Mouse (Mus musculus) liver, embryonic 13.5 days (tissue): Measurements from ENCODE around the gene Pik3r5. TPM values are rescaled to one million over a fixed set of nuclear protein-coding genes. Genes with fewer than 3 reads are reported as not detected.

Experiments
- ATAC-seq: fragments of 200-750 bp; cut with Nextera tagmentation; 2 replicates; pipeline ENCODE4 v1.8.0; 2017; ENCODE audit warnings: low read depth, mild to moderate bottlenecking, moderate number of reproducible peaks, moderate library complexity
- DNase-seq: peaks from one replicate; pipeline ENCODE4 v3.0.0; 2022
- H3K27ac ChIP-seq: fragments of 300-500 bp; sonication (generic); 2 replicates; pipeline ENCODE4 v1.5.1; 2015; ENCODE audit warnings: moderate library complexity, mild to moderate bottlenecking, inconsistent platforms
- H3K27me3 ChIP-seq: fragments of 300-500 bp; sonication (generic); 2 replicates; pipeline ENCODE4 v1.6.1; 2015; ENCODE audit warnings: mild to moderate bottlenecking, inconsistent platforms
- H3K36me3 ChIP-seq: fragments of 300-500 bp; sonication (generic); 2 replicates; pipeline ENCODE4 v1.6.1; 2015; ENCODE audit warnings: mild to moderate bottlenecking, inconsistent platforms
- H3K4me1 ChIP-seq: fragments of 300-500 bp; sonication (generic); replicated peaks from 2 replicates; pipeline ENCODE4 v1.6.1; 2015; ENCODE audit warnings: inconsistent platforms
- H3K4me2 ChIP-seq: fragments of 300-500 bp; sonication (generic); 2 replicates; pipeline ENCODE4 v1.6.1; 2015; ENCODE audit warnings: inconsistent platforms, mild to moderate bottlenecking, moderate library complexity
- H3K4me3 ChIP-seq: fragments of 300-500 bp; sonication (generic); replicated peaks from 2 replicates; pipeline ENCODE4 v1.5.1; 2015; ENCODE audit warnings: mild to moderate bottlenecking, inconsistent platforms
- H3K9ac ChIP-seq: fragments of 300-500 bp; sonication (generic); 2 replicates; pipeline ENCODE4 v1.6.1; 2015; ENCODE audit warnings: mild to moderate bottlenecking, inconsistent platforms
- H3K9me3 ChIP-seq: fragments of 300-500 bp; sonication (generic); replicated peaks from 2 replicates; pipeline ENCODE4 v1.6.1; 2016; ENCODE audit warnings: inconsistent platforms
- WGBS: fragments of 180-500 bp; shearing (Covaris S2); methylation state at CpG from one replicate; pipeline ENCODE4 v1.1.7; 2015; ENCODE audit not compliant: insufficient replicate concordance; 5-methylcytosine and 5-hydroxymethylcytosine counted together
- polyA plus RNA-seq: library from polyadenylated mRNA; unstranded; fragments of >200 nt; fragmentation: Nextera tagmentation; extraction: Ambion mirVana; gene quantifications from 2 replicates; pipeline ENCODE4 v1.2.1, GENCODE M21; 2015

The Pik3r5 gene
- polyA plus RNA-seq, 1 experiment from 2014 or later: 0.15 TPM

DNA sequence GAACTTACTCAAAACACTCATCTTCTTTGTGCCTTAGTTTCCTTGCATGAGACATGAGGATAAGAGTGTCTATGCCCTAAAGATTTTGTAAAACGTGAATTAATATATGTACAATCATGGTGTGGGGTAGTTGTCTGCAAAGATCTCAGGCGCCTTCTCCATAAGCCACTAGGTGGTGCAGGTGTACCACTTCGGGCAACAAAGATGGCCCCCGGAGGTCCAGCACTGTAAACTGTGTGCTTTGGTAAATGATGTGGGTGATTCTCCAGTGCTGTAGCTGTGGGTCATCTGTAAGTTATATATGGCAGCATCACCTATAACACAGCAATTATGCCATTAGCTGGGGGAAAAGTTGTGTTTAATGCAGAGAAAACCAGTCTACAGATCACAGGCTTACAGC is 27.7 kb upstream of the Pik3r5 start:
- H3K36me3 ChIP-seq: no peaks in the 10 kb centered on the region

DNA sequence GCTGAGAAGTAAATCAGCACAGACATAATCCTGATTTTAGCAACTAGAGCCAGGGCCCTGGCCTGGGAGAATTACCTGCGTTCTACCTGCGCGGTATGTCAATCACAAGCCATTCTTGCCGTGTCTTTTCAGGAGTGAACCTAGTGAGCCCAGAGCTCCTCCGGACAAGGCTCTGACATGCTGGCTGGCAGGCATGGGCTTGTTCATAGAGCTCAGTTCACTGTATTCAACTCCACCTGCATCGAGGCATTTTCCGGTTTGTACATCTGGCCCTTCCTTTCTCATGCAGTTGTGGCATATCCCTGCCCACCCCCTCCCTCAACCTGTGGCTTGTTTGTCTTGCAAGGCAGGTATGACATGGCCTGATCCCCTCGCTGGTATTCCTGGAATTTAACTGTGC is 26.3 kb upstream of the Pik3r5 start:
- no peaks in the 10 kb centered on the region for H3K4me1 ChIP-seq
- no peak overlapping the region for H3K4me3 ChIP-seq
- peaks cover 36% of the 10 kb centered on the region for H3K27me3 ChIP-seq
- H3K9ac ChIP-seq: no peak overlapping the region
- DNase-seq (no peak), ATAC-seq (no peak)
- H3K9me3 ChIP-seq: no peaks in the 10 kb centered on the region
- H3K27ac ChIP-seq: no peak overlapping the region
- no peaks in the 10 kb centered on the region for H3K36me3 ChIP-seq
- 75% methylated on average over 8 of the region's 8 CpGs for WGBS
- no peak overlapping the region for H3K4me2 ChIP-seq

More for the DNA sequence above, 27.7 kb upstream of the Pik3r5 start:
- no peak overlapping the region for H3K4me2 ChIP-seq
- H3K27me3 ChIP-seq: peaks cover 50% of the 10 kb centered on the region
- 27% methylated on average over 4 of the region's 4 CpGs for WGBS
- ATAC-seq (no peak), DNase-seq (no peak)
- no peak overlapping the region for H3K4me3 ChIP-seq
- no peak overlapping the region for H3K27ac ChIP-seq
- H3K9ac ChIP-seq: no peak overlapping the region
- no peaks in the 10 kb centered on the region for H3K9me3 ChIP-seq
- 0 out of 2 replicates have a peak, but pooled peaks cover 4% of the 10 kb centered on the region for H3K4me1 ChIP-seq

GRCm38 (mm10) chr11:68407266-68407926 is 24.5 kb upstream of the Pik3r5 start:
- DNase-seq: no peak
- Histone ChIP-seq H3K9ac (no peak overlapping the region), H3K4me3 (no peak overlapping the region), H3K27me3 (peaks cover 20% of the 10 kb centered on the region; the same call in 1 of the 2 replicates), H3K36me3 (no peaks in the 10 kb centered on the region), H3K9me3 (no peaks in the 10 kb centered on the region), H3K4me1 (no peaks in the 10 kb centered on the region), H3K27ac (no peak overlapping the region), H3K4me2 (no peak overlapping the region)
- ATAC-seq: no peak
- 29% methylated on average over 11 of the region's 11 CpGs for WGBS

GRCm38 (mm10) chr11:68408127-68408526 is 23.8 kb upstream of the Pik3r5 start:
- no peak overlapping the region for H3K4me3 ChIP-seq
- DNase-seq: no peak
- no peaks in the 10 kb centered on the region for H3K36me3 ChIP-seq
- no peak for ATAC-seq
- H3K4me1 ChIP-seq: no peaks in the 10 kb centered on the region
- H3K9ac ChIP-seq: no peak overlapping the region
- WGBS: 32% methylated on average over 2 of the region's 2 CpGs
- H3K9me3 ChIP-seq: no peaks in the 10 kb centered on the region
- H3K27me3 ChIP-seq: peaks cover 13% of the 10 kb centered on the region; the same call in 1 of the 2 replicates
- H3K4me2 ChIP-seq: no peak overlapping the region
- H3K27ac ChIP-seq: no peak overlapping the region

DNA sequence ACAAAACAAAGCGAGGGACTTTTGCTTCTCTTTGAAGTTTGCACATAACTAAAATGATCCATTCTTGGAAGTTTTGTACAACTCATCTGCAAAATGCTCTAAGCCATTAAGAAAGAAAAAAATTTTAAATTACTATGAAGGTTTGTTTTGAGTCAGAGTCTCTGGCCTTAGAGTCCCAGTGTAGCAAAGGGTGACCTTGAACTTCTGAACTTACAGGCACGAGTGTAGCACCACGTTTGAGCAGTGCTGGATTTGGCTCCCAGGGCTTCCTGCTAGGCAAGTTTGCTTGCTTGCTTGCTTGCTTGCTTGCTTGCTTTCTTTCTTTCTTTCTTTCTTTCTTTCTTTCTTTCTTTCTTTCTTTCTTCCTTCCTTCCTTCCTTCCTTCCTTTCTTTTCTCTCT is 14.9 kb upstream of the Pik3r5 start:
- Histone ChIP-seq H3K27me3 (no peaks in the 10 kb centered on the region), H3K36me3 (no peaks in the 10 kb centered on the region), H3K27ac (no peak overlapping the region), H3K4me3 (no peak overlapping the region), H3K4me1 (no peaks in the 10 kb centered on the region), H3K9me3 (no peaks in the 10 kb centered on the region), H3K4me2 (no peak overlapping the region), H3K9ac (no peak overlapping the region)
- WGBS: 31% methylated on average over 3 of the region's 3 CpGs
- ATAC-seq: no peak
- DNase-seq: no peak

DNA sequence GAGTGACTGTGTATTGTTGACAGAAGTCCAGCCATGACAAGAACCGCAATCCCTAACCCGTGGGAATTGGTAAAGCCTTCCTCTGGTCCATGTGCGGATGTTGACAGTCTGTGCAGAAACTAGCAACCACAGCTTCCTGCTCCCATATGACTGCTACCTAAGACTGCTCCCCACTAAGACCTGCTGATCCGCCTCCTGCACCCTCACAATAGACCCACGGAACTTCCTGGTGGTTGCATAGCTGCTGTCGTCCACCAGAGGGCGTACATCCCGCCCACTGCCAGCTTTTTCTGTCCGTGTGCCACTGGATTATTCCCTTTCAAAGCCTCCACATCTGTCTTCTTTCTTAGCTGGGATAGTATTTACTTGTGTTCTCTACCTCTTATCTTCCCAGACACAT is 14.1 kb upstream of the Pik3r5 start:
- H3K27me3 ChIP-seq: no peaks in the 10 kb centered on the region
- no peak overlapping the region for H3K27ac ChIP-seq
- no peaks in the 10 kb centered on the region for H3K9me3 ChIP-seq
- no peaks in the 10 kb centered on the region for H3K4me1 ChIP-seq
- no peak overlapping the region for H3K4me3 ChIP-seq
- no peak overlapping the region for H3K4me2 ChIP-seq
- no peaks in the 10 kb centered on the region for H3K36me3 ChIP-seq
- DNase-seq (no peak), ATAC-seq (no peak)
- 27% methylated on average over 9 of the region's 9 CpGs for WGBS
- no peak overlapping the region for H3K9ac ChIP-seq

DNA sequence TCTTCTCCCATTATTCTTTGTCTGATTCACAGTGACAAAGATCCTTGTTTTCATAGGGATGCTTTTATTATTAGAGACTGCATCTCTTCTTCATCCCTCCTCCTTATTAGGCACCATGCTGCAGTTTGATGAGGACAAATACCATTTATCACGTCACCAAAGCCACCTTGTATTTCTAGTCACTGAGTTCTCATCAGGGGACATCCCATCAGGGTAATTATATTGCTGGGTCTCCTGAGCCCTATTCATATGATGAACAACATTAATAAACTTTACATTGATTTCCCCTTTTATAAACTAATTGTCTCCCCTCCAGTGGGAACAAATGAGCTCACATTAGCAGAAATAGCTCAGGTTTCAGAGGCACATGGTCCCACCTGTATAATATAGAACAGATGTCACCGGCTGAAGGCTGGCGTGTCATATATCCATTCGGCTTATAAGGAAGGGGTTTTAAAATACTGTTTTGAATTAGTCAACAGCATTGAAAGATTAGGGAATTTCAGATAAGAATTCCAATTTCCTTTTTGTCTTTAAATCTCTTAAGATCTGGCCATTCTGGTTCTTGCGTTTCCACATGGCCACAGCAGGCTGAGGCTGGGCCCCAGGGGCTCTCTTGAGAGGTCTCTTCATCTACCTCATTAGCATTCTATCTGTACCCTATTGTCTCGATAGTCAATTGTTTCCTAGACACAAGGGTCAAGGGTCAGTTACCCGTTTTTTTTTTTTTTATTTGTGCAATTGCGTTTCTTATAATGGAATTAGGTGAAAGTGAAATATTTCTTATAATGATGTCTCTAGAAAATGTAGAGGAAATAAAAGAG is 6.2 kb upstream of the Pik3r5 start:
- Histone ChIP-seq H3K4me3 (no peak overlapping the region), H3K9ac (no peak overlapping the region), H3K4me1 (no peaks in the 10 kb centered on the region), H3K36me3 (no peaks in the 10 kb centered on the region), H3K9me3 (no peaks in the 10 kb centered on the region), H3K27me3 (peaks cover 9% of the 10 kb centered on the region; the same call in 1 of the 2 replicates), H3K4me2 (no peak overlapping the region), H3K27ac (no peak overlapping the region)
- DNase-seq (no peak), ATAC-seq (no peak)
- 66% methylated on average over 8 of the region's 8 CpGs for WGBS

GRCm38 (mm10) chr11:68427083-68427570 is 4.8 kb upstream of the Pik3r5 start:
- no peak for DNase-seq
- Histone ChIP-seq H3K4me1 (0 out of 2 replicates have a peak, but pooled peaks cover 5% of the 10 kb centered on the region), H3K4me3 (no peak overlapping the region), H3K9me3 (no peaks in the 10 kb centered on the region), H3K36me3 (no peaks in the 10 kb centered on the region), H3K27me3 (peaks cover 17% of the 10 kb centered on the region), H3K27ac (no peak overlapping the region), H3K9ac (no peak overlapping the region), H3K4me2 (no peak overlapping the region)
- no peak for ATAC-seq
- WGBS: 69% methylated on average over 5 of the region's 5 CpGs

- no peak for DNase-seq
- H3K27ac ChIP-seq: no peak overlapping the region
- no peak overlapping the region for H3K9ac ChIP-seq
- H3K27me3 ChIP-seq: peaks cover 29% of the 10 kb centered on the region
- no peaks in the 10 kb centered on the region for H3K36me3 ChIP-seq
- 41% methylated on average over 5 of the region's 5 CpGs for WGBS
- H3K4me3 ChIP-seq: no peak overlapping the region
- 0 out of 2 replicates have a peak, but pooled peaks cover 7% of the 10 kb centered on the region for H3K4me1 ChIP-seq
- H3K9me3 ChIP-seq: no peaks in the 10 kb centered on the region
- H3K4me2 ChIP-seq: peak overlapping the region; percentile 61; the same call in 1 of the 2 replicates
- ATAC-seq: no peak
Observed at GRCm38 (mm10) chr11:68430662-68431061, 1.3 kb upstream of the Pik3r5 start.

DNA sequence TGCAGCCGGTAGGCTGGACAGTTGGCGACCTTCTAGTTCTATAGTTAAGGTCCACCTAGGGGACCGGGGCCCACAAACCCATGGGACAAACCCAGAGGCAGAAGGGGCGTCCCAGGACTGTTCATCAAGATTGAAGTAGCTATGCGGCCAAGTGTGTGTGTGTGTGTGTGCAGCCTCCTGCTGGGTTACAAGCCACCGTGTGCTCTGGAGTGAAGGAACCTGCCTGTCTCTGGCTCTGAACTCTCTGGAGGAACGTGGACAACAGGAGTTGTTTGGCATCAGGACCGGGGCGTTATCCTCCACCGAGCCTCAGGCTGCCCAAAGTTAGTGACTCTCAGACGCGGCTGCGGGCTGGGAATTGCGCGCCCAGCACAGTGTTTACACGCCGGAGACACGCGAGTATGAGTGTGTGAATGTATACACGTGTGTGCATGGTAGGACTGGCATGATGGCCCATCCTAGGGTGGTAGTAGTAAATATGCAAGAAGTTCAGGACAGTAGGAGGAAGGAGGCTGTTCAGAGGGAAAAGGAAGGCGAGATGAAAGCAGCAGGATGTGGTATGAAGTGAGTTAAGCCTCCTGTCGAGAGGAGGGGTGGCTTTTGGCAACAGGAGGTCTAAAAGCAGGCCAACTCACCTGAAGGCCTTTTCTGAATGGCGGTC is 570 bp downstream of the Pik3r5 start:
- Histone ChIP-seq H3K4me1 (0 out of 2 replicates have a peak, but pooled peaks cover 7% of the 10 kb centered on the region), H3K4me3 (peak overlapping the region; percentile 51), H3K27ac (no peak overlapping the region), H3K36me3 (no peaks in the 10 kb centered on the region), H3K9me3 (no peaks in the 10 kb centered on the region), H3K27me3 (peaks cover 29% of the 10 kb centered on the region), H3K9ac (0 out of 2 replicates have a peak overlapping the region, but pooled peaks have one; percentile 9), H3K4me2 (peak overlapping the region; percentile 61)
- WGBS: 17% methylated on average over 23 of the region's 23 CpGs
- ATAC-seq (no peak; the same call in 1 of the 2 replicates), DNase-seq (no peak)

GRCm38 (mm10) chr11:68433534-68433933 is 1.6 kb downstream of the Pik3r5 start:
- Histone ChIP-seq H3K4me2 (no peak overlapping the region), H3K36me3 (no peaks in the 10 kb centered on the region), H3K4me1 (0 out of 2 replicates have a peak, but pooled peaks cover 7% of the 10 kb centered on the region), H3K27ac (no peak overlapping the region), H3K27me3 (peaks cover 29% of the 10 kb centered on the region), H3K4me3 (no peak overlapping the region), H3K9ac (no peak overlapping the region), H3K9me3 (no peaks in the 10 kb centered on the region)
- 75% methylated on average over 5 of the region's 5 CpGs for WGBS
- DNase-seq: no peak
- no peak for ATAC-seq
